Mouse (Mus musculus): ENCODE data around the gene Tas2r125. TPM values are rescaled to one million over a fixed set of nuclear protein-coding genes. Genes with fewer than 3 reads are reported as not detected.
"Not testable (repeated sequence)": the region's sequence is repeated elsewhere in the genome, so short reads cannot be mapped to it uniquely, and the experiment has no call there.

The Tas2r125 gene
- not detected in 2 replicates for polyA plus RNA-seq (2014; fragmentation: Nextera tagmentation; extraction: Ambion mirVana)

GRCm38 (mm10) chr6:132909351-132909750, at the start of gene Tas2r125:
Gene Tas2r125, plus strand, starts transcription at chr6:132909651.
- Histone ChIP-seq H3K4me2 (ENCODE audit: low read depth, low read length, severe bottlenecking) (no peak within 1 kb of the TSS), H3K4me1 (replicated peaks; ENCODE audit: control insufficient read depth, insufficient read depth, low read length) (no peaks in the 10 kb centered on the region), H3K4me3 (ENCODE audit: low read depth, low read length) (no peak within 1 kb of the TSS), H3K9me3 (ENCODE audit: control insufficient read depth, low read length) (no peaks in the 10 kb centered on the region), H3K27ac (ENCODE audit: low read depth, low read length) (no peak within 1 kb of the TSS), H3K9ac (ENCODE audit: low read length) (no peak within 1 kb of the TSS), H3K27me3 (ENCODE audit: control insufficient read depth, insufficient read depth, low read length) (no peaks in the 10 kb centered on the region), H3K36me3 (ENCODE audit: control insufficient read depth, insufficient read depth, low read length) (no peaks in the 10 kb centered on the region)
- DNase-seq (ENCODE audit: low spot score) (no peak), ATAC-seq (replicated peaks; ENCODE audit: low FRiP score) (no peak)
- WGBS = 79% methylated on average over 3 of the region's 3 CpGs

GRCm38 (mm10) chr6:132867708-132868107, 41.7 kb upstream of the Tas2r125 start, which contains the start of gene Tas2r110:
Gene Tas2r110, plus strand, starts transcription at chr6:132868008.
- Histone ChIP-seq H3K4me3 (ENCODE audit: low read depth, low read length) (no peak within 1 kb of the TSS), H3K9me3 (ENCODE audit: control insufficient read depth, low read length) (no peaks in the 10 kb centered on the region), H3K27ac (ENCODE audit: low read depth, low read length) (no peak within 1 kb of the TSS), H3K4me2 (ENCODE audit: low read depth, low read length, severe bottlenecking) (no peak within 1 kb of the TSS), H3K9ac (ENCODE audit: low read length) (no peak within 1 kb of the TSS), H3K36me3 (ENCODE audit: control insufficient read depth, insufficient read depth, low read length) (no peaks in the 10 kb centered on the region), H3K4me1 (replicated peaks; ENCODE audit: control insufficient read depth, insufficient read depth, low read length) (no peaks in the 10 kb centered on the region), H3K27me3 (ENCODE audit: control insufficient read depth, insufficient read depth, low read length) (no peaks in the 10 kb centered on the region)
- no peak for ATAC-seq (replicated peaks; ENCODE audit: low FRiP score)
- no peak for DNase-seq (ENCODE audit: low spot score)

- Histone ChIP-seq H3K4me1 (replicated peaks; ENCODE audit: control insufficient read depth, insufficient read depth, low read length) (no peaks in the 10 kb centered on the region), H3K4me3 (ENCODE audit: low read depth, low read length) (no peak within 1 kb of the TSS), H3K4me2 (ENCODE audit: low read depth, low read length, severe bottlenecking) (no peak within 1 kb of the TSS), H3K36me3 (ENCODE audit: control insufficient read depth, insufficient read depth, low read length) (no peaks in the 10 kb centered on the region), H3K27ac (ENCODE audit: low read depth, low read length) (no peak within 1 kb of the TSS), H3K9ac (ENCODE audit: low read length) (no peak within 1 kb of the TSS), H3K9me3 (ENCODE audit: control insufficient read depth, low read length) (no peaks in the 10 kb centered on the region), H3K27me3 (ENCODE audit: control insufficient read depth, insufficient read depth, low read length) (no peaks in the 10 kb centered on the region)
- no peak for ATAC-seq (replicated peaks; ENCODE audit: low FRiP score)
- DNase-seq (ENCODE audit: low spot score) = no peak
- 77% methylated on average over 1 of the region's 1 CpGs for WGBS
These were observed 16.7 kb upstream of the Tas2r125 start, which contains the start of gene Tas2r113 for GRCm38 (mm10) chr6:132892711-132893110. Gene Tas2r113, plus strand, starts transcription at chr6:132893011.

GRCm38 (mm10) chr6:132941376-132941775, 31.9 kb downstream of the Tas2r125 start:
- DNase-seq (ENCODE audit: low spot score); H3K27me3 ChIP-seq (ENCODE audit: control insufficient read depth, insufficient read depth, low read length); H3K9me3 ChIP-seq (ENCODE audit: control insufficient read depth, low read length); H3K4me3 ChIP-seq (ENCODE audit: low read depth, low read length); H3K36me3 ChIP-seq (ENCODE audit: control insufficient read depth, insufficient read depth, low read length); H3K4me2 ChIP-seq (ENCODE audit: low read depth, low read length, severe bottlenecking); H3K27ac ChIP-seq (ENCODE audit: low read depth, low read length); H3K4me1 ChIP-seq (replicated peaks; ENCODE audit: control insufficient read depth, insufficient read depth, low read length); H3K9ac ChIP-seq (ENCODE audit: low read length); ATAC-seq (replicated peaks; ENCODE audit: low FRiP score): not testable (repeated sequence)

GRCm38 (mm10) chr6:132950802-132951201, 41.4 kb downstream of the Tas2r125 start, which contains the start of gene Tas2r129:
Gene Tas2r129, plus strand, starts transcription at chr6:132951102.
- Histone ChIP-seq H3K9ac (ENCODE audit: low read length) (no peak within 1 kb of the TSS), H3K4me3 (ENCODE audit: low read depth, low read length) (no peak within 1 kb of the TSS), H3K4me2 (ENCODE audit: low read depth, low read length, severe bottlenecking) (no peak within 1 kb of the TSS), H3K27ac (ENCODE audit: low read depth, low read length) (no peak within 1 kb of the TSS), H3K27me3 (ENCODE audit: control insufficient read depth, insufficient read depth, low read length) (no peaks in the 10 kb centered on the region), H3K4me1 (replicated peaks; ENCODE audit: control insufficient read depth, insufficient read depth, low read length) (no peaks in the 10 kb centered on the region), H3K36me3 (ENCODE audit: control insufficient read depth, insufficient read depth, low read length) (no peaks in the 10 kb centered on the region), H3K9me3 (ENCODE audit: control insufficient read depth, low read length) (no peaks in the 10 kb centered on the region)
- DNase-seq (ENCODE audit: low spot score) = no peak
- no peak for ATAC-seq (replicated peaks; ENCODE audit: low FRiP score)
- WGBS = 85% methylated on average over 2 of the region's 2 CpGs

GRCm38 (mm10) chr6:132957819-132958218, 48.4 kb downstream of the Tas2r125 start, which contains the start of gene Tas2r131:
Gene Tas2r131, minus strand, starts transcription at chr6:132957919.
- WGBS = 67% methylated on average over 1 of the region's 1 CpGs
- DNase-seq (ENCODE audit: low spot score) (no peak), ATAC-seq (replicated peaks; ENCODE audit: low FRiP score) (no peak)
- no peak within 1 kb of the TSS for H3K9ac ChIP-seq (ENCODE audit: low read length)
- H3K36me3 ChIP-seq (ENCODE audit: control insufficient read depth, insufficient read depth, low read length) = no peaks in the 10 kb centered on the region
- H3K4me1 ChIP-seq (replicated peaks; ENCODE audit: control insufficient read depth, insufficient read depth, low read length) = no peaks in the 10 kb centered on the region
- H3K4me2 ChIP-seq (ENCODE audit: low read depth, low read length, severe bottlenecking) = no peak within 1 kb of the TSS
- no peaks in the 10 kb centered on the region for H3K9me3 ChIP-seq (ENCODE audit: control insufficient read depth, low read length)
- no peak within 1 kb of the TSS for H3K4me3 ChIP-seq (ENCODE audit: low read depth, low read length)
- no peak within 1 kb of the TSS for H3K27ac ChIP-seq (ENCODE audit: low read depth, low read length)
- H3K27me3 ChIP-seq (ENCODE audit: control insufficient read depth, insufficient read depth, low read length) = no peaks in the 10 kb centered on the region

Other genes starting within 250 kb of the Tas2r125 start
- not detected in 2 replicates for gene Tas2r121, start 208.6 kb upstream of the Tas2r125 start, polyA plus RNA-seq (2014; fragmentation: Nextera tagmentation; extraction: Ambion mirVana)
- gene Tas2r122, start 197.7 kb upstream of the Tas2r125 start, polyA plus RNA-seq (2014; fragmentation: Nextera tagmentation; extraction: Ambion mirVana) = not detected in 2 replicates
- not detected in 2 replicates for gene Tas2r115, start 171.6 kb upstream of the Tas2r125 start, polyA plus RNA-seq (2014; fragmentation: Nextera tagmentation; extraction: Ambion mirVana)
- gene Tas2r124, start 154.9 kb upstream of the Tas2r125 start, polyA plus RNA-seq (2014; fragmentation: Nextera tagmentation; extraction: Ambion mirVana) = not detected in 2 replicates
- not detected in 2 replicates for gene Tas2r102, start 147.5 kb upstream of the Tas2r125 start, polyA plus RNA-seq (2014; fragmentation: Nextera tagmentation; extraction: Ambion mirVana)
- gene Tas2r136, start 131.5 kb upstream of the Tas2r125 start, polyA plus RNA-seq (2014; fragmentation: Nextera tagmentation; extraction: Ambion mirVana) = not detected in 2 replicates
- gene Tas2r117, start 106.8 kb upstream of the Tas2r125 start, polyA plus RNA-seq (2014; fragmentation: Nextera tagmentation; extraction: Ambion mirVana) = not detected in 2 replicates
- gene Tas2r123, start 62.5 kb upstream of the Tas2r125 start, polyA plus RNA-seq (2014; fragmentation: Nextera tagmentation; extraction: Ambion mirVana) = not detected in 2 replicates
- not detected in 2 replicates for gene Tas2r116, start 54.2 kb upstream of the Tas2r125 start, polyA plus RNA-seq (2014; fragmentation: Nextera tagmentation; extraction: Ambion mirVana)
- not detected in 2 replicates for gene Tas2r110, start 41.6 kb upstream of the Tas2r125 start, polyA plus RNA-seq (2014; fragmentation: Nextera tagmentation; extraction: Ambion mirVana)
- not detected in 2 replicates for gene Tas2r113, start 16.6 kb upstream of the Tas2r125 start, polyA plus RNA-seq (2014; fragmentation: Nextera tagmentation; extraction: Ambion mirVana)
- not detected in 2 replicates for gene Tas2r129, start 41.5 kb downstream of the Tas2r125 start, polyA plus RNA-seq (2014; fragmentation: Nextera tagmentation; extraction: Ambion mirVana)
- gene Tas2r131, start 48.3 kb downstream of the Tas2r125 start, polyA plus RNA-seq (2014; fragmentation: Nextera tagmentation; extraction: Ambion mirVana) = not detected in 2 replicates
- gene Tas2r109, start 71.3 kb downstream of the Tas2r125 start, polyA plus RNA-seq (2014; fragmentation: Nextera tagmentation; extraction: Ambion mirVana) = not detected in 2 replicates
- gene Tas2r103, start 127.5 kb downstream of the Tas2r125 start, polyA plus RNA-seq (2014; fragmentation: Nextera tagmentation; extraction: Ambion mirVana) = not detected in 2 replicates
- not detected in 2 replicates for gene Tas2r140, start 146.2 kb downstream of the Tas2r125 start, polyA plus RNA-seq (2014; fragmentation: Nextera tagmentation; extraction: Ambion mirVana)
- 59.8 and 70.4 TPM in 2 replicates for gene Smim10l1, start 195.3 kb downstream of the Tas2r125 start, polyA plus RNA-seq (2014; fragmentation: Nextera tagmentation; extraction: Ambion mirVana)